Mouse (Mus musculus) midbrain, embryonic 10.5 days (tissue): ENCODE measurements around the gene Prdm2. TPM values are rescaled to one million over a fixed set of nuclear protein-coding genes. Genes with fewer than 3 reads are reported as not detected.

ENCODE experiments used
- DNase-seq: peaks from one replicate; pipeline ENCODE4 v3.0.0-alpha.2; 2017; ENCODE audit warnings: low spot score
- H3K27ac ChIP-seq: fragments of 300-500 bp; sonication (generic); replicated peaks from 2 replicates; pipeline ENCODE4 v1.5.1; 2016; ENCODE audit warnings: mild to moderate bottlenecking
- H3K27me3 ChIP-seq: fragments of 300-500 bp; sonication (generic); 2 replicates; pipeline ENCODE4 v1.6.1; 2016; ENCODE audit warnings: low read depth, mild to moderate bottlenecking; ENCODE audit not compliant: poor library complexity, severe bottlenecking
- H3K36me3 ChIP-seq: fragments of 300-500 bp; sonication (generic); 2 replicates; pipeline ENCODE4 v1.6.1; 2016; ENCODE audit warnings: mild to moderate bottlenecking, moderate library complexity
- H3K4me1 ChIP-seq: fragments of 300-500 bp; sonication (generic); 2 replicates; pipeline ENCODE4 v1.6.1; 2016
- H3K4me3 ChIP-seq: fragments of 300-500 bp; sonication (generic); 2 replicates; pipeline ENCODE4 v1.5.1; 2016; ENCODE audit warnings: mild to moderate bottlenecking, moderate library complexity
- H3K9me3 ChIP-seq: fragments of 300-500 bp; sonication (generic); replicated peaks from 2 replicates; pipeline ENCODE4 v1.6.1; 2016; ENCODE audit warnings: mild to moderate bottlenecking
- WGBS: fragments of 180-500 bp; shearing (Covaris S2); methylation state at CpG from one replicate; pipeline ENCODE4 v1.1.7; 2016; 5-methylcytosine and 5-hydroxymethylcytosine counted together
- polyA plus RNA-seq: library from polyadenylated mRNA; unstranded; fragments of >200 nt; fragmentation: Nextera tagmentation; extraction: Ambion mirVana; gene quantifications from 2 replicates; pipeline ENCODE4 v1.2.1, GENCODE M21; 2016

The Prdm2 gene
- polyA plus RNA-seq, 1 experiment from 2014 or later = 14.2 TPM

DNA sequence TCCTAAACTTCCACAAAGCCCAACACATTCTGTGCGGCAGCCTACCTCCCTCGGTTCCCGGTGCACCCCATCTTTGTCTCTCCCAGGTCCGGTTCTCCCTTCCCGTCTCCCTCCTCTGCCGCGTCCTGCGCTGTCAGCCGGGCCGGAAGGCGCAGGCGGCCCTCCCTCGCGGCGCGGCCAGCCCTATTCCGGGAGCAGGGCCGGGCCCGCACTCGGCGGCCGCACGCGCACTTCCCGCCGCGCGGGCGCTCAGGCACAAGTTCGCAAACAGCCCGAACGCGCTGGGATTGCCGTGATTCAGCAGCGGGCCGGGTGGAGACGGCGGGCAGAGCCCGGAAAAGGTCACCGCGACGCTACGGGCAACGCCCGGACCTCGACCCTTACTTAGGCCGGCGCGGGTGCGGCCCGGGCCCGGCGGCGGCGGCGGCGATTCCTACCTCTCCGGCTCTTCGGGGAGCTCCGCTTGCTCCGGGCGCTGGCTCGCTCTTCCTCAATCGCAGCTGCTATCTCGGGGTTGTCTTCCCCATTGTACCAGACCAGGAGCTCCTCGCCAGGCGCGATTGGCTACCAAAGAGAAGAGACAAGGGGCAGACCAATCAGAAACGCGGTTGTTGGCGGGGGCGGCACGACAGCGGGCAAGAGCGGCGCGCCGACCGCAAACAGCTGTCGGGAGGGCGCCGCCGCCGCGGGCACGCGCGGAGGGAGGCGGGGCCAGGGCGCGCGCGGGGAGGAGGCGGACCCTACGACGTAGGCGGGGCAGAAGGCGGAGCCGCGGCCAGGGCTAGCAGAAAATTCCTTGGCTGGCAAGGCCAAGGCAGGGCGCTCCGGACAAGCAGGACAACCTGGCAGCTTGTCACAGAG, 50.9 kb downstream of the Prdm2 start:
- Histone ChIP-seq H3K27ac (peak overlapping the region; percentile 97), H3K27me3 (no peaks in the 10 kb centered on the region), H3K4me1 (peaks cover 31% of the 10 kb centered on the region), H3K4me3 (peak overlapping the region; percentile 78), H3K36me3 (peaks cover 35% of the 10 kb centered on the region), H3K9me3 (no peaks in the 10 kb centered on the region)
- peak; percentile 100 for DNase-seq
- 0% methylated on average over 102 of the region's 102 CpGs for WGBS

DNA sequence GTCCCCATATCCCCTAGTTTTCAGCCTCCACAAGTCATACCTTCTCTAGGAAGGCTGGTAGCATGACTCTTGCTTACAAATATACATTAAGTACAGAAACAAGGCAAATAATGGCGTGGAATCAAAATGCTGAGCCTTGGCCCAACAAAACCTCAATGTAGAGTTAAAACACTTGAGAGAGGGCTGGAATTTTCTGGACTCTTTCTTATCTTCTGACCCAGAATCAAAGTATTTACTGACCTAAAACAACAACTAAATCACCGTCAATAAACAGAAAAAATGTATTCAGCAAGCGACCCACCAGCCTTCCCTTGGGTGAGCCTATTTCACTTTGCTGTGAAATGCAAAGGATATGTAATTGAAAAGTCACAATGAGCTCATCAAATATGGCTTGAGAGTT, 52.0 kb downstream of the Prdm2 start:
- H3K36me3 ChIP-seq = peaks cover 34% of the 10 kb centered on the region
- H3K4me1 ChIP-seq = peaks cover 37% of the 10 kb centered on the region
- DNase-seq = no peak
- peak overlapping the region; percentile 97 for H3K27ac ChIP-seq
- peak overlapping the region; percentile 78 for H3K4me3 ChIP-seq
- H3K27me3 ChIP-seq = no peaks in the 10 kb centered on the region
- no peaks in the 10 kb centered on the region for H3K9me3 ChIP-seq
- WGBS = 51% methylated on average over 3 of the region's 3 CpGs

DNA sequence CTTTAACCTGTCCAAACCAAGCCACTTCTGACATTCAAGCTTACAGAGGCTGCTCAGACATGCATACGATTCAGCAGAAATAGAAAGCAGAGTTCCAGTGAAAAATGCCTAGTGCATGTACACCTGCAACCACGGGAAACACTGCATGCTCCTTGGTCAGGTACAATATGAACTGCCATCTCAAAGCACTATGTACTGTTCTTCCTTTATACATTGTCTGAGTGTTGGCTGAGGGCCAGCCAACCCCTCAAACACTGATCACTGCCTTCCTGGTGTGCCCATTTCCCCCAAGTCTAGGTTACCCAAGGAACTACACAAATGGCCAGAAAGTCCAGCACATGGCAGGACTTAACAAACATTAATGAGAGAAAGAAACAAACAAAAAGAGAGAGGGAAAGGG, 53.5 kb downstream of the Prdm2 start:
- 94% methylated on average over 2 of the region's 2 CpGs for WGBS
- Histone ChIP-seq H3K27ac (no peak overlapping the region), H3K4me3 (no peak overlapping the region), H3K36me3 (peaks cover 21% of the 10 kb centered on the region), H3K4me1 (peaks cover 37% of the 10 kb centered on the region), H3K9me3 (no peaks in the 10 kb centered on the region), H3K27me3 (no peaks in the 10 kb centered on the region)
- DNase-seq = no peak

DNA sequence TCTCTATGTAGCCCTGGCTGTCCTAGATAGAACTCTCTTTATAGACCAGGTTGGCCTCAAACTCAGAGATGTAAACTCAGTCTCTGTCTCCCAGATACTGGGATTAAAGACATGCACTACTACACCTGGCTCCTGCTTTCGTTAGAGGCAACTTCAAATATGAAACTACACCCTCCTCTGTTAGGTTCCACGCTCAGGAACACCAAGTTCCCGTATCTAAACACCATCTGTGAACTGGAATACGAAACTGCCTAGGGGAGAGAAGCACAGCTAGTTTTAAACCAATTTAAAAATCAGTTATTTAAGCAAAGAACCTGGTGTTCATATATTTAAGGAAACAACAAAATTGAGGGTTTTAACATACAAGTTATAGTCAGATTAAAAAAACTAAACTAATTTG, 56.9 kb downstream of the Prdm2 start:
- Histone ChIP-seq H3K9me3 (no peaks in the 10 kb centered on the region), H3K36me3 (peaks cover 26% of the 10 kb centered on the region), H3K4me3 (no peak overlapping the region), H3K27ac (no peak overlapping the region), H3K27me3 (no peaks in the 10 kb centered on the region), H3K4me1 (peaks cover 28% of the 10 kb centered on the region)
- DNase-seq = no peak
- WGBS = 92% methylated on average over 4 of the region's 4 CpGs

DNA sequence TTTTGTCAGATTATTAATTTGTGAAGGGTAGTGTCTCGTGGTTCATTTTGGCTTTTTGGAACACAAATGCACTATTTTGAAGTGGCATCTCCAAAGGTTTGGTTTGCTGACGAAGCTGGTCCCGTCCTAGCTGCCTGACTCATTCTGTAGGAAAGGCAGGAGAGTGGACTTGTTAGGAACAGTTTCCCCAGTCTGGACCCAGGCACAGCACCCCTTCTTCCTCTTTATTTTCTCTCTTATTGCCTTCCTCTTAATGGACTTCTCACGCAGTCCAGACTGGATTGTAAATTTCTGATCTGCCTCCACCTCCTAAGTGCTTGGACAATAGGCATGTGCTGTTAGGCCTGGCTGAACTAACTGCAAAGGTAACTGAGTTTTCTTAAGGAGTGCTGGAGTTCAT, 57.8 kb downstream of the Prdm2 start:
- Histone ChIP-seq H3K27me3 (no peaks in the 10 kb centered on the region), H3K9me3 (no peaks in the 10 kb centered on the region), H3K4me1 (peaks cover 20% of the 10 kb centered on the region), H3K27ac (no peak overlapping the region), H3K36me3 (peaks cover 26% of the 10 kb centered on the region), H3K4me3 (no peak overlapping the region)
- 89% methylated on average over 4 of the region's 4 CpGs for WGBS
- DNase-seq = no peak

DNA sequence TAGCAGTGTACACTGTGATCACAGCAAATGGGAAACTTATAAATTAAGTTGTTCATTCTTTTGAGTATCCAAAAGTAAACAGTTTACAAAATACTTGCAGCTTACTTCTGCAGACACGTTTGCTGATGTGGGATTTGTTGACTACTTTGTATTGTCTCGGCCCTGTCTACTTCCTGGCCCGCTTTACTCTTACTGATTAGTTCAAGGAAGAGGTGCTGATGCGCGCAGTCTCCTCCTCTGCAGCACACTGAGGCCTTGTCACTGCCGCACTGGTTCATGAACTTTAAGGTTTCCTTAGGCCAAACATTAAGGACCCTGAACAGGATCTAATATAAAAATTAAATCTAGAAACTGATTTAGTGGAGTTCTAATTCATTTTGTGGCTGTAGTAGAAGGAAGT, 58.2 kb downstream of the Prdm2 start:
- H3K36me3 ChIP-seq = peaks cover 26% of the 10 kb centered on the region
- WGBS = 83% methylated on average over 6 of the region's 6 CpGs
- H3K4me1 ChIP-seq = peaks cover 15% of the 10 kb centered on the region
- H3K27ac ChIP-seq = no peak overlapping the region
- DNase-seq = no peak
- no peaks in the 10 kb centered on the region for H3K9me3 ChIP-seq
- no peak overlapping the region for H3K4me3 ChIP-seq
- H3K27me3 ChIP-seq = no peaks in the 10 kb centered on the region

DNA sequence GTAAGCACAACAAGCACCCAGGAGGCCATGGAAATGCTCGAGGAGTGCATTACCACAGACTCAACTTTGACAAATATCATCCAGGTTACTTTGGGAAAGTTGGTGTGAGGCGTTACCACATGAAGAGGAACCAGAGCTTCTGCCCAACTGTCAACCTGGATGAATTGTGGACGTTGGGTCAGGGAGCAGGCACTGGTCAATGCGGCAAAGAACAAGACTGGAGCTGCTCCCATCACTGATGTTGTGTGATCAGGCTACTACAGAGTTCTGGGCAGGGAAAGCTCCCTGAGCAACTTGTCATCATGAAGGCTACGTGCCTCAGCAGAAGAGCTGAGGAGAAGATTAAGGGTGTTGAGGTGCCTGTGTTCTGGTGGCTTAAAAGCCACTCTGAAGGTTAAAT, 60.2 kb downstream of the Prdm2 start:
- no peak for DNase-seq
- H3K27ac ChIP-seq = no peak overlapping the region
- no peaks in the 10 kb centered on the region for H3K9me3 ChIP-seq
- H3K4me3 ChIP-seq = no peak overlapping the region
- 0 out of 2 replicates have a peak, but pooled peaks cover 11% of the 10 kb centered on the region for H3K4me1 ChIP-seq
- 91% methylated on average over 5 of the region's 5 CpGs for WGBS
- H3K36me3 ChIP-seq = peaks cover 17% of the 10 kb centered on the region
- H3K27me3 ChIP-seq = no peaks in the 10 kb centered on the region

DNA sequence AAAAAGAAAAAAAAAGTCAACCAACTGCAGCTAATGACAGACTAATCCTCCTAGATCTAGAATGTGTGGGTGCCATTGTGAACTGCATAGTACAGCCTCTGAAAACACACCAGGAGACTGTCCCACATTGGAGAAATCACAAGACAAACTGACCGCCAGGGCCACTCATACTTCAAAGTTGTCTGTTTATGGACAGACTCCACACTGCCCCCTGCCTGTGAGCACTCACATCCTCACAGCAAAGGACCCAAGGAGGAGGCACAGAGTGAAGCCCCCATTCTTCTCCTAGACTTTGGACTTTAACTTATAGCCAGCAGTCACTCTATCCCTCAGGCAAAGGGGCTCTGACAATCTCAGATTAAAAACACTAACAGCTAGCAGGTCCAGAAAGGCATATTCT, 61.5 kb downstream of the Prdm2 start:
- Histone ChIP-seq H3K36me3 (peaks cover 18% of the 10 kb centered on the region), H3K9me3 (no peaks in the 10 kb centered on the region), H3K27ac (no peak overlapping the region), H3K27me3 (no peaks in the 10 kb centered on the region), H3K4me1 (0 out of 2 replicates have a peak, but pooled peaks cover under 1% of the 10 kb centered on the region), H3K4me3 (no peak overlapping the region)
- 71% methylated on average over 1 of the region's 1 CpGs for WGBS
- DNase-seq = no peak

DNA sequence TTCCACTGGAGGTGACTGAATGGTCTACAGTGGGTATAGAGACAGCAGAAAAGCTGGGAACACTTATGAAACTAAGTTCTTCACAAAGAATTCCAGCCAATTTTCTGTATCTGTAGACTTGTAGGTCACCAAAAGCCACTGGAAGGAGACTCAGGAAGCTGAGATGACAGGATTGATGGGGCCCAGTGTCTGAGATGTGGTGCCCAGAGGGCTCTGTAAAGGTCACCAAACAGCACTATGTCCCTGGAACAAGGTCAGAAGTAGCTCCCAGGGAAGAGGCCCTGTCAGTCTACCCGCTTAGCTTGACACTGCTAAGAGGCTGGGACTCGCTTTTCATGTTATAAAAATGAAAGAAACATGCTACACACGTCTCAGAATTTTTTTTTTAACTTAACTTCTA, 65.1 kb downstream of the Prdm2 start:
- no peaks in the 10 kb centered on the region for H3K27me3 ChIP-seq
- no peaks in the 10 kb centered on the region for H3K9me3 ChIP-seq
- peaks cover 10% of the 10 kb centered on the region; the same call in 1 of the 2 replicates for H3K36me3 ChIP-seq
- 93% methylated on average over 3 of the region's 3 CpGs for WGBS
- H3K4me3 ChIP-seq = no peak overlapping the region
- no peak overlapping the region for H3K27ac ChIP-seq
- no peaks in the 10 kb centered on the region; the same call in 1 of the 2 replicates for H3K4me1 ChIP-seq
- no peak for DNase-seq

DNA sequence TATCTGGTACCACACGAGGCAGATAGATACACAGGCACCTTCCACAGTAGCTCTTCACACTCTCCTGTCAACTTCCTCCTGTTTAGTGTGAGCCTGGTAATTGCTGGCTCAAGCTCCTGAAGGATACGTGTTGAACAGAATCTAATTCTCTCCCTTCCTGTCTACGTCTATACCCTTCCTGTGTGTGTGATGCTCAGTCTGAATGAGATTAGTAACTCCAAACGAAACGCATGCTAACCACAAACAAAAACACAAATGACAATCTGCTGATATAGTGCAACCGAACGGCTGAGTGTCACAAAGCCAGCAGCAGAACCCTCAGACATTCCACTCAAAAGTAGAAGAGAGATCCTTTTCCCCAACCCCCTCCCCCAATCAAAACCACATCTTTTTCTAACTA, 69.2 kb downstream of the Prdm2 start:
- peaks cover 41% of the 10 kb centered on the region for H3K36me3 ChIP-seq
- WGBS = 75% methylated on average over 7 of the region's 7 CpGs

DNA sequence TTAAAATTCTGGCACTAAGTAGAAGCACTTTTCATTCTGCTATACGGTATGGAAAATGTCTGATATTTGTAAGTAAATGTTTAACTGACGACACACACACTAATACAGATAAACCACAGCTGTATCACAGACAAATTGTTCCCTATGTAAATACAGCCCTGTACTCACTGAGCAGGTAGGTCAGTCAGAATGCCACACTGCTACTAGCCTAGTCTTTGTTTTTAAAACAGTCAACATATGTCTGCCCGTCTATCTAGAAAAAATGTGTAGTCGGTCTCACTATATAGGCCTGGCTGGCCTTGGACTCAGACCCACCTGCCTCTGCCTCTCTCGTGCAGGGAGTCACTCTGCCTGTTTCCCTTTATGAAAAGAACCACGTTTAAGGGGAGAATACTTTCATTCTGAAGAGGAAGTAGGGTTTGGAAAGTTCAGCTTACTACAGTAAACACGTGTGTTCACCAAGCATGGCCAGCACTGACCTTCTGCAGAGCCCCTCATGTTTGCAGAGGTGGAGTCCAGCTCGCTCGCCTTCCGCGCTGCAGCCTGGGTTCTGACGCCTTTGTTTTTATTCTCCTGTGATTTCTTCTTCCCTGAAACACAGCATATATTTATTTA, 71.0 kb downstream of the Prdm2 start:
- no peaks in the 10 kb centered on the region for H3K9me3 ChIP-seq
- 92% methylated on average over 12 of the region's 12 CpGs for WGBS
- no peak overlapping the region for H3K4me3 ChIP-seq
- DNase-seq = no peak
- no peak overlapping the region for H3K27ac ChIP-seq
- no peaks in the 10 kb centered on the region for H3K27me3 ChIP-seq
- no peaks in the 10 kb centered on the region; the same call in 1 of the 2 replicates for H3K4me1 ChIP-seq
- peaks cover 40% of the 10 kb centered on the region for H3K36me3 ChIP-seq

More for the DNA sequence above, 69.2 kb downstream of the Prdm2 start:
- Histone ChIP-seq H3K27me3 (no peaks in the 10 kb centered on the region), H3K27ac (no peak overlapping the region), H3K4me1 (no peaks in the 10 kb centered on the region; the same call in 1 of the 2 replicates), H3K9me3 (no peaks in the 10 kb centered on the region), H3K4me3 (no peak overlapping the region)
- no peak for DNase-seq

DNA sequence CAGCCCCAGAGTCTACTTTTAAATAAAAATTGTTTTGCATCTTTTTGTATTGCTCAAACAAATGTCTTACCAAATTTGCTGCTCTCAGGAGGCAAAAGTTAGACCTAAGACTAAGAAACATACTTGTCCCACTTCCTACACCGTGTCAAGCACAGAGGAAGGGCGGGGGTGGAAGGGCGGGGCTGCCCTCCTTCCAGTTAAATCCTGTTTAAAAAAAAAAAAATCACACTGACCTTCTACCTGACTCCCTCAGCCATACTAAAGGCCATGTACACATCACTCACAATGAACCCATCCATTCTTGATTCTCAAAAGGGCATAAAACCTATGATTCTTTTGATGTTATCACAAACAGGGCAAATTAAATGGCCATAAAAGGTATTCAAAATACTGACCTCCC, 71.9 kb downstream of the Prdm2 start:
- no peak for DNase-seq
- no peaks in the 10 kb centered on the region; the same call in 1 of the 2 replicates for H3K4me1 ChIP-seq
- 91% methylated on average over 3 of the region's 3 CpGs for WGBS
- no peak overlapping the region for H3K27ac ChIP-seq
- no peak overlapping the region for H3K4me3 ChIP-seq
- H3K36me3 ChIP-seq = peaks cover 47% of the 10 kb centered on the region
- H3K27me3 ChIP-seq = no peaks in the 10 kb centered on the region
- no peaks in the 10 kb centered on the region for H3K9me3 ChIP-seq

DNA sequence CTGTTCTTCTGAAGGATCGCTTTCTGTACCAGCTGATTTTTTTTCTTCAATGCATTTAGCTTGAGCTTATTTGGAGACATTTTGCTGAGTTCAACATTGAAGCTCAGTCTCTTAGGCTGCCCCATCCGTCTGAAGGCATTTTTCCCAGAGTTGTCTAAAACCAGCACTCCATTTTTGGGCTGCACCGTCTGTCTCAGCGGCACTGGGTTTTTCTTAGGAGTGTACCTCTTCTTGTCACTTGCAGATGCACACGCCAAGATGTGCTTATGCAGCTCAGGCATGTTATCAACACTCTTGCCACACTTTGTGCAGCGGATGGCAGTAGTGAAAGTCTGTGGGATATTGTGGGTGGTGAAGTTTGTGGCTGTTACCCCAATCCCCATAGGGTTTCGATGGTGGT, 80.4 kb downstream of the Prdm2 start:
- DNase-seq = no peak
- Histone ChIP-seq H3K4me1 (no peaks in the 10 kb centered on the region), H3K36me3 (peaks cover 94% of the 10 kb centered on the region), H3K9me3 (no peaks in the 10 kb centered on the region), H3K4me3 (no peak overlapping the region), H3K27me3 (no peaks in the 10 kb centered on the region), H3K27ac (no peak overlapping the region)
- 97% methylated on average over 7 of the region's 7 CpGs for WGBS
